7 mouse cellular contexts compared by ENCODE assay signal in genomic region chr5:10550115-10550514, GRCm38 (mm10).
DNase-seq lines count a peak whose midpoint lies in the region; ATAC-seq and TF ChIP-seq lines count a peak whose summit lies in the region.
"Not testable (repeated sequence)": the region's sequence is repeated elsewhere in the genome, so short reads cannot be mapped to it uniquely, and the experiment has no call there.

No protein-coding gene starts in this region.

- not testable (repeated sequence) for TF ChIP-seq CTCF in midbrain, postnatal 0 days (IDR thresholded peaks at IDR 0.05)

- not testable (repeated sequence) for H3K27me3 ChIP-seq in forebrain, embryonic 11.5 days (ENCODE audit: control insufficient read depth, insufficient read depth, low read length); forebrain, embryonic 14.5 days (replicated peaks; ENCODE audit: control insufficient read depth, insufficient read depth, low read length); forebrain, embryonic 16.5 days (replicated peaks; ENCODE audit: control insufficient read depth, insufficient read depth, low read length); midbrain, embryonic 11.5 days (ENCODE audit: control insufficient read depth, insufficient read depth, low read length); midbrain, embryonic 13.5 days; midbrain, embryonic 15.5 days (replicated peaks); midbrain, postnatal 0 days (ENCODE audit: insufficient read depth, low read length)

- H3K4me1 ChIP-seq in forebrain, embryonic 11.5 days (replicated peaks; ENCODE audit: control insufficient read depth, insufficient read depth, low read length); forebrain, embryonic 14.5 days (ENCODE audit: control insufficient read depth, insufficient read depth, low read length); forebrain, embryonic 16.5 days (replicated peaks; ENCODE audit: control insufficient read depth, insufficient read depth, low read length); midbrain, embryonic 11.5 days (ENCODE audit: control insufficient read depth, insufficient read depth, low read length); midbrain, embryonic 13.5 days (replicated peaks); midbrain, embryonic 15.5 days; midbrain, postnatal 0 days (ENCODE audit: insufficient read depth, low read length): not testable (repeated sequence)

- ATAC-seq in forebrain, embryonic 11.5 days (replicated peaks; ENCODE audit: low FRiP score): 0 out of 2 replicates have a peak, but pooled peaks have one; percentile 27
- not testable (repeated sequence) for ATAC-seq in forebrain, embryonic 14.5 days
- 0 out of 2 replicates have a peak, but pooled peaks have one; percentile 28 for ATAC-seq in forebrain, embryonic 16.5 days
- ATAC-seq in midbrain, embryonic 11.5 days (ENCODE audit: low FRiP score): peak; percentile 61
- peak; percentile 73 for ATAC-seq in midbrain, embryonic 13.5 days
- peak; percentile 96 for ATAC-seq in midbrain, embryonic 15.5 days (replicated peaks)
- ATAC-seq in midbrain, postnatal 0 days (ENCODE audit: low FRiP score): 0 out of 2 replicates have a peak, but pooled peaks have one; percentile 23

- H3K27ac ChIP-seq in forebrain, embryonic 11.5 days (ENCODE audit: low read depth, low read length); forebrain, embryonic 14.5 days (ENCODE audit: low read depth, low read length); forebrain, embryonic 16.5 days (ENCODE audit: low read length); midbrain, embryonic 11.5 days (ENCODE audit: low read depth, low read length); midbrain, embryonic 13.5 days; midbrain, embryonic 15.5 days; midbrain, postnatal 0 days (ENCODE audit: low read depth, low read length): not testable (repeated sequence)

- H3K9me3 ChIP-seq in forebrain, embryonic 11.5 days (ENCODE audit: control insufficient read depth, low read length); forebrain, embryonic 14.5 days (replicated peaks; ENCODE audit: control insufficient read depth, low read length); forebrain, embryonic 16.5 days (ENCODE audit: control insufficient read depth, low read length); midbrain, embryonic 11.5 days (ENCODE audit: control insufficient read depth, low read length); midbrain, embryonic 13.5 days; midbrain, embryonic 15.5 days; midbrain, postnatal 0 days (ENCODE audit: low read length): not testable (repeated sequence)

- not testable (repeated sequence) for H3K4me3 ChIP-seq in forebrain, embryonic 11.5 days (ENCODE audit: low read depth, low read length); forebrain, embryonic 14.5 days (ENCODE audit: low read depth, low read length); forebrain, embryonic 16.5 days (replicated peaks; ENCODE audit: low read length); midbrain, embryonic 11.5 days (ENCODE audit: low read depth, low read length); midbrain, embryonic 13.5 days (replicated peaks); midbrain, embryonic 15.5 days; midbrain, postnatal 0 days (ENCODE audit: low read depth, low read length)

- not testable (repeated sequence) for H3K4me2 ChIP-seq in forebrain, embryonic 11.5 days (ENCODE audit: low read depth, low read length, severe bottlenecking); forebrain, embryonic 14.5 days (ENCODE audit: low read length); forebrain, embryonic 16.5 days (ENCODE audit: low read length); midbrain, embryonic 11.5 days; midbrain, embryonic 13.5 days (replicated peaks); midbrain, embryonic 15.5 days; midbrain, postnatal 0 days (ENCODE audit: low read depth, low read length, poor library complexity, severe bottlenecking)

- 59% methylated on average over 3 of the region's 3 CpGs for WGBS in forebrain, embryonic 11.5 days
- 55% methylated on average over 3 of the region's 3 CpGs for WGBS in forebrain, embryonic 14.5 days
- WGBS in forebrain, embryonic 16.5 days: 51% methylated on average over 3 of the region's 3 CpGs
- 47% methylated on average over 3 of the region's 3 CpGs for WGBS in midbrain, embryonic 11.5 days
- WGBS in midbrain, embryonic 13.5 days: 34% methylated on average over 3 of the region's 3 CpGs
- WGBS in midbrain, embryonic 15.5 days: 30% methylated on average over 3 of the region's 3 CpGs
- WGBS in midbrain, postnatal 0 days: 26% methylated on average over 3 of the region's 3 CpGs

- not testable (repeated sequence) for H3K36me3 ChIP-seq in forebrain, embryonic 11.5 days (ENCODE audit: control insufficient read depth, insufficient read depth, low read length); forebrain, embryonic 14.5 days (ENCODE audit: control insufficient read depth, insufficient read depth, low read length); forebrain, embryonic 16.5 days (ENCODE audit: control insufficient read depth, insufficient read depth); midbrain, embryonic 11.5 days (ENCODE audit: control insufficient read depth, insufficient read depth, low read length); midbrain, embryonic 13.5 days; midbrain, embryonic 15.5 days (replicated peaks); midbrain, postnatal 0 days (ENCODE audit: insufficient read depth, low read length)

- DNase-seq in forebrain, embryonic 11.5 days (ENCODE audit: low spot score); midbrain, embryonic 11.5 days (ENCODE audit: low spot score, missing footprints); midbrain, postnatal 0 days (ENCODE audit: low spot score): not testable (repeated sequence)
- DNase-seq in forebrain, embryonic 14.5 days (ENCODE audit: low spot score): peak; percentile 20

- not testable (repeated sequence) for H3K9ac ChIP-seq in forebrain, embryonic 11.5 days (ENCODE audit: low read length); forebrain, embryonic 14.5 days (ENCODE audit: low read length); forebrain, embryonic 16.5 days (replicated peaks; ENCODE audit: low read depth, low read length); midbrain, embryonic 11.5 days (ENCODE audit: low read length); midbrain, embryonic 13.5 days (replicated peaks); midbrain, embryonic 15.5 days; midbrain, postnatal 0 days (replicated peaks; ENCODE audit: low read length, poor library complexity, severe bottlenecking)
